Mouse (Mus musculus) cortical plate, adult 2 months (tissue): Measurements from ENCODE around the gene Paox.

Experiments
- CTCF ChIP-seq: fragments of 200-500 bp; IDR thresholded peaks from 2 replicates; pipeline ENCODE4 v1.5.1; 2011; ENCODE audit warnings: mild to moderate bottlenecking, control low read depth, low read length; ENCODE audit not compliant: insufficient read depth; ENCODE audit errors: extremely low read depth
- POLR2A ChIP-seq: fragments of 200-500 bp; IDR thresholded peaks from 2 replicates; pipeline ENCODE4 v1.6.1; 2011; ENCODE audit warnings: mild to moderate bottlenecking, low read length, control low read depth; ENCODE audit not compliant: insufficient read depth; ENCODE audit errors: extremely low read depth

DNA sequence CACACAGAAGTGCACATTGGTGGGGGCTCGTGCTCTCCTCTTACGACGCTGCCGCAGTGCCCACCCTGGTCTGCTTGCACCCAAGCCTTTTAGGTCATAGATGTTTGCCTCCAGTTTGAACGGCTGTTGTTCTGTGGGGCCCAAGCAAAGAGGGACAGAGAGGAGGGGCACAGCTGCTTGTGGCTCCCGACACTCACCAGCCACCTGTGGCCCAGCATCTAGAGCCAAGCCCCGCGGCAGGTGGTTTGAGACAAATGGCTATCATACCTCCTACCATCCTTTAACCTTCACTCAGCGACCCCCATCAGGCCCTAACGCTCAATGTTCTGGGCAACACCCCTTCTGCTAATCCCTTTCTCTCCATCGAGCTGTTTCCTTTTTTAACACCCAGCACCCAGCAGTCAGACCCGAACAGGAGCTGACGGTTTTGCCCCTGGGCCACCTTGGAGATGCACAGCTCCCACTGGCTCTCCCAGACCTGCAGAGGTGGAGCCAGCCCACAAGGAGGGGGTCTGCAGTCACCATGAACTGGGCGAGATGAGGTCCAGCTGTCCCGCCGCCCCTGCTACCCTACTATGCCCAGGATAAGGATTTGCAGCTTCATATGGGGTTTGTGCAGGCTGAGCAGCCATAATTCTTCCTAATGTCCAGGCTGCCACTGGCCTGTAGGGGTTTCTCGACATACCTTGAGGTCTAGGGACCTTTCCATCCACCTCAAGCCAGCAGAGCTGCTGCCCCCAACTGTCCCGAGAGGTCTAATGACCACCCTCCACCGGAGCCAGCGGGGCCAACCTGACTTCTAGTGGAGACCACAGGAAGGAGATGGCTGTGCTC is 34.0 kb upstream of the Paox start:
- TF ChIP-seq CTCF (no peak), POLR2A (peak; percentile 24; the same call in 1 of the 2 replicates)
